Mouse (Mus musculus) 3134 (cell line): ENCODE measurements around the gene Clca1.
"Not testable (repeated sequence)": the region's sequence is repeated elsewhere in the genome, so short reads cannot be mapped to it uniquely, and the experiment has no call there.

ENCODE experiments used
- DNase-seq: peaks from one replicate; pipeline ENCODE4 v3.0.0-alpha.2; 2011; ENCODE audit warnings: low spot score; ENCODE audit not compliant: insufficient read length; ENCODE audit errors: extremely low read depth

The Clca1 gene

GRCm38 (mm10) chr3:145032676-145033075, at the start of gene Clca1:
Gene Clca1 (minus strand): TSS chr3:145032776.
- no peak for DNase-seq

- no peak for DNase-seq
These were observed 48.3 kb upstream of the Clca1 start for GRCm38 (mm10) chr3:145080904-145081303.

GRCm38 (mm10) chr3:145078405-145078804, 45.8 kb upstream of the Clca1 start:
- DNase-seq = no peak

- DNase-seq = no peak
These were observed 39.8 kb upstream of the Clca1 start for GRCm38 (mm10) chr3:145072339-145072738.

GRCm38 (mm10) chr3:145068964-145069363, 36.4 kb upstream of the Clca1 start:
- DNase-seq = no peak

GRCm38 (mm10) chr3:145055138-145055537, 22.6 kb upstream of the Clca1 start:
- not testable (repeated sequence) for DNase-seq

GRCm38 (mm10) chr3:145049820-145050219, 17.2 kb upstream of the Clca1 start:
- DNase-seq = no peak

GRCm38 (mm10) chr3:145038813-145039212, 6.2 kb upstream of the Clca1 start:
- DNase-seq = no peak

GRCm38 (mm10) chr3:145028036-145028435, 4.5 kb downstream of the Clca1 start:
- no peak for DNase-seq

GRCm38 (mm10) chr3:145026750-145027149, 5.8 kb downstream of the Clca1 start:
- DNase-seq = peak; percentile 15

- DNase-seq = no peak
These were observed 14.8 kb downstream of the Clca1 start for GRCm38 (mm10) chr3:145017807-145018206.

- no peak for DNase-seq
These were observed 28.2 kb downstream of the Clca1 start for GRCm38 (mm10) chr3:145004422-145004821.

- no peak for DNase-seq
These were observed 31.7 kb downstream of the Clca1 start for GRCm38 (mm10) chr3:145000912-145001311.

- DNase-seq = no peak
These were observed 39.5 kb downstream of the Clca1 start for GRCm38 (mm10) chr3:144993055-144993454.

GRCm38 (mm10) chr3:144992618-144993017, 40.0 kb downstream of the Clca1 start:
- DNase-seq = no peak

- no peak for DNase-seq
These were observed 46.7 kb downstream of the Clca1 start for GRCm38 (mm10) chr3:144985890-144986289.

GRCm38 (mm10) chr3:144980551-144980950, 52.0 kb downstream of the Clca1 start:
- peak; percentile 39 for DNase-seq

- no peak for DNase-seq
These were observed 54.9 kb downstream of the Clca1 start for GRCm38 (mm10) chr3:144977631-144978030.

- no peak for DNase-seq
These were observed 56.5 kb downstream of the Clca1 start for GRCm38 (mm10) chr3:144976091-144976490.

GRCm38 (mm10) chr3:144974945-144975344, 57.6 kb downstream of the Clca1 start, which contains the start of gene Clca4a:
Gene Clca4a (minus strand): TSS chr3:144975045.
- no peak for DNase-seq

- peak; percentile 40 for DNase-seq
These were observed 60.9 kb downstream of the Clca1 start for GRCm38 (mm10) chr3:144971553-144972270.

- DNase-seq = no peak
These were observed 62.8 kb downstream of the Clca1 start for GRCm38 (mm10) chr3:144969755-144970154.

GRCm38 (mm10) chr3:144966074-144966473, 66.5 kb downstream of the Clca1 start:
- DNase-seq = no peak
